Mouse (Mus musculus) thymus, postnatal 36 days (tissue): ENCODE results near the gene Anks1b.

Source experiments
- DNase-seq, 2 experiments: peaks; one replicate each; pipeline ENCODE4 v3.0.0; 2022; ENCODE audit warnings: mixed read lengths in 2 of 2

Gene Anks1b

GRCm38 (mm10) chr10:90970560-90970959 lies 1097.3 kb downstream of the Anks1b start:
- DNase-seq = no peak

DNA sequence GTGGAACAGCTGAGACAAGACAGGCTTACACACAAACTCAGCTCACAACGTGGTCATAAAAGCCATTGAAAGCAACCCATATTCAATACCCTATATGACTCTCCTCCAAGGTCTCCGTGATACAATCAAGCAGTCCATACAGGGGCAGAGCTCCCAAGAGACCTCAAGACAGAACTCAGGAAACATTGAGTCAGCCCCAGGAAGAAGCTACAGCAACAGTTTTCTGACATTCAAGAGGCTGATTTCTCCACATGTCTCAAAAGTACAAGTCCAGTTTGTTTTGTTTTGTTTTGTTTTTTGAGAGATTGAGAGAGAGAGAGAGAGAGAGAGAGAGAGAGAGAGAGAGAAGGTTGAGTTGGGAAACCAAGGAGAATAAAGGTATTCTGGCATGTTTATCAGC lies 1100.8 kb downstream of the Anks1b start:
- DNase-seq = no peak

DNA sequence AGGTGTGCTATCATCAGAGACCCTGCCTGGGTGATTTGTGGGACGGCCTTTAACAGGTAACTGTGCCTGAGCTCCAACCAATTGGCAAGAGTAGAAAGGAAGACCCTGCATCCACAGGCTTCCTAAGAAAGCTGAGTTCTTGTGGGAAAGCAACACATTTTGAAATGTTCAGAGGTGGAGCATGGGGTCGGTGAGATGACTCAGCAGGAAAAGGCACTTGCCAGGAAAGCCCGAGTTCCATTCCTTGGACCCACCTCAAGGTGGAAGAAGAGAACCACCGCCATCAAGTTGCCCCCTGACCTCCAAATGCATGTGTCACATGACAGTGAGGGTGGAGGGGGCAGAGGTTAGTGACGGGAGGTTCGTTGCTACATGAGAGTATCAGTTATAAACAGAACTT lies 1101.2 kb downstream of the Anks1b start:
- DNase-seq = no peak

- DNase-seq = no peak
Observed at GRCm38 (mm10) chr10:90981811-90982210, 1108.5 kb downstream of the Anks1b start.

DNA sequence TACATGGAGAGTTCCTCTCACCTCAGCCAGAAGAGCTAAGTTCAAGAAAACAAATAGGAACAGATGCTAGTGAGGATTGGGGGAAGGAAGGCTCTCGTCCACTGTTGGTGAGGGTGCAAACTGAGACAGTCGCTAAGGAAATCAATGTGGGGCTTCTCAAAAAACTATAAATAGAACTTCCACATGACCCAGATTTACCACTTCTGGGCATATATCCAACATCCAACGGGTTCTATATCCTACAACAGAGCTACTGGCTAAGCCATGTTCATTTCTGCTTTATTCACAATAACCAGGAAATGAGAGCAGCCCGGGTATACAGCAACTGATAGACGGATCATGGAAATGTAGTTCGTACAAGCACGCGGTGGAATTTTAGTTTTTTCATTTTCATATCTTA lies 1109.7 kb downstream of the Anks1b start:
- DNase-seq = no peak

GRCm38 (mm10) chr10:90990340-90990739 lies 1117.0 kb downstream of the Anks1b start:
- DNase-seq = no peak

DNA sequence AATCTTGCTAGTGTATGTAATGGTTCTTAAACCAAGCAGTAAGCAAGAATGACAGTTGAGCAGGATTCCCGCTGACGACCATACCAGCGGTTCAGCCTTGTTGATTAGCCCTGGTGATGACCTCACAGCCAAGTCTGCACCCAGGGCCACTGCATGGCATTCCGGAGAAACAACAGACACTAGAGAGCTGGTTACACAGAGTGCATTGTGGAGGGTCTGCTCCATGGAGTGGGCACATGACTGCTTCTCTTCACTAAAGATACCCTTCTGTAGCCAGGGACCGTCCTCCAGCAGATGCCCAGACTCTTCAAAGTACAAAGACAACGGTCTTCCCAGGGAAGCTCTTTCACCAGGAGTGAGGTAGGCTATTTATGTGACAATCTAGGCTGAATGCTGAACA lies 1118.9 kb downstream of the Anks1b start:
- DNase-seq = no peak

DNA sequence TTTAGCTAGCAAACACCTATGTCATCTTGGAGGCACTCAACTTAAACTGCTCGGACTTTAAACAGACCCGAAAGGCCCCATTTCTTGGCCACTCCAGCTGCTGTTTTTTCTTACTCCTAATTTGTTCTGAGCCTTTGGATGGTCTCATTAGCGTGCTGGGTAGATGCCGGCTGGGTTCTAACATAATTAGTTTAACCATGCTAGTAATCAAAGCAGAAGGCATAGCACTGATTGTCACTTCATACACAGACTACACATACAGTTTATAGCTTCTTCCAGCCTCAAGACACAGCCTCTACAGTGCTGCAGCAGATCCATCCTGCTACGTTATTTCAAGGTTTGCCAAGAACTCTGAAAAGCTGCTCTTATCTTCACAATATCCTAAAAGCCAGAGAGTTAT lies 1120.6 kb downstream of the Anks1b start:
- DNase-seq = no peak

DNA sequence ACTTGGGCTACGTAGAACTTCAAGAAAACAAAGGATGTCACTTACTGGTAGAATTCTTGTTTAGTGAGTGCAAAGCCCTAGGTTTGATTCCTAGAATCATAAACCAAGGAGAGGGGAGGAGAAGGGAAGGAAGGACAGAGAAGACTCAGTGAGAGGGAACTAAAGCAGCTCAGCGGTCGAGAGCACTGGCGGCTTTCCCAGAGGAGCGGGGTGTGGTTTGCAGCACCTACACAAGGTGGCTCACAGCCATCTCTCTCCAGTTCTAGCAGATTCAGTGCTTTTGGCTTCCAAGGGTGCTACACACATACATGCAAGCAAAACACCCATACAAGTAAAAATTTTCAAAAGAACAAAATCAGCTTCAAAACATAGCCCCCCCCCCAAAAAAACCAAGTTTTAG lies 1126.6 kb downstream of the Anks1b start:
- DNase-seq = no peak

DNA sequence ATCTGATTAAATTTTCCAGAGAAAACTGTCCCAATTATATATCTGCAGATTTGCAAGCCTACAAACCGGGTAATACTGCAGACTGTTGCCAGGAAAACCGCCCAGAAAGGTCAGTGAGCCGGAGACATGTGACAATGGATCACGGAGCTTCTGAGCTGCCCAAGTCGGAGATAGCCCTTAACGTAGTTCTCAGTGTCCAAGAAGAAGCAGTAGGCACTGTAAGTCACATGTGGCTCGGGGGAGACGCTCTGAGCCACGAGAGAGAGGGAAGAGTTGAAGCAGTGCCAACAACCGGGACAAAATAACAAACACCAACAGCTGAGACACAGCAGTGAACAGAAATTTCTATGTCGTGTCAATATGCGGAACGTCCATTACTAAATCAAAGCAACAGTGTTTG lies 1128.1 kb downstream of the Anks1b start:
- no peak for DNase-seq

GRCm38 (mm10) chr10:91005858-91006538 lies 1132.7 kb downstream of the Anks1b start:
- no peak for DNase-seq
